Mouse (Mus musculus): ENCODE measurements around the gene Gimap4. TPM values are rescaled to one million over a fixed set of nuclear protein-coding genes. Genes with fewer than 3 reads are reported as not detected.

Gimap4 gene
- total and polyA plus RNA-seq, 3 experiments = not detected

GRCm38 (mm10) chr6:48738961-48739779 lies 54.8 kb downstream of the Gimap4 start, which contains the start of gene Gimap1:
Gimap1 (plus strand) TSS chr6:48739054.
- Histone ChIP-seq H3K9me3 (replicated peaks) (no peaks in the 10 kb centered on the region), H3K4me1 (ENCODE audit: insufficient read depth, low read depth, low read length) (no peaks in the 10 kb centered on the region), H3K4me3 (ENCODE audit: low read depth, low read length) (no peak within 1 kb of the TSS), H3K36me3 (replicated peaks) (no peaks in the 10 kb centered on the region), H3K27me3 (ENCODE audit: insufficient read depth, low read length) (peaks cover 11% of the 10 kb centered on the region; the same call in 1 of the 2 replicates)
- DNase-seq (ENCODE audit: low spot score) = no peak
- ATAC-seq (ENCODE audit: extremely low read depth, insufficient number of reproducible peaks, low FRiP score, poor library complexity, severe bottlenecking) = no peak
- no peak for TF ChIP-seq GATA1 (IDR thresholded peaks at IDR 0.05; ENCODE audit: borderline replicate concordance, low read length)
- no peak for TF ChIP-seq TAL1 (conservative IDR thresholded peaks at IDR 0.05; ENCODE audit: low read depth, low read length)
- no peak for TF ChIP-seq GATA2 (IDR thresholded peaks at IDR 0.05; ENCODE audit: borderline replicate concordance, low read depth, low read length)
- no peak for TF ChIP-seq CTCF (IDR thresholded peaks at IDR 0.05; ENCODE audit: low read depth, low read length)
- TF ChIP-seq POLR2AphosphoS5 (IDR thresholded peaks at IDR 0.05; ENCODE audit: insufficient replicate concordance, low read depth, low read length) = no peak

DNA sequence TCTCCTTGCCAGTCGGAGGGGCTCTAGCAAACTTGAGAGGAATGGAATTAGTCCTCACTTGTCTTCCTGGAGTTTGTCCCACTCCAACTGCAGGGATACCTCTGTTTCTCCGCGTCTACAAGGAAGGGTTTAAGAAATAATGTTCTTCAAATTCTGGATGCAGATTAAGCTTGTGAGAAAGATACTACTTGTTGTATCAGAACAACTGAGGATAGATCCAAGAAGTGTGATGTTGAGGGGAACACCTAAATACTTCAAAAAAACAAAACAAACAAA lies 55.4 kb downstream of the Gimap4 start:
- DNase-seq (ENCODE audit: low spot score) (no peak), ATAC-seq (ENCODE audit: extremely low read depth, insufficient number of reproducible peaks, low FRiP score, poor library complexity, severe bottlenecking) (no peak)
- H3K4me3 ChIP-seq (ENCODE audit: low read depth, low read length) = no peak overlapping the region
- H3K36me3 ChIP-seq (replicated peaks) = no peaks in the 10 kb centered on the region
- H3K9me3 ChIP-seq (replicated peaks) = no peaks in the 10 kb centered on the region
- no peaks in the 10 kb centered on the region for H3K4me1 ChIP-seq (ENCODE audit: insufficient read depth, low read depth, low read length)
- TF ChIP-seq TAL1 (conservative IDR thresholded peaks at IDR 0.05; ENCODE audit: low read depth, low read length) (no peak), GATA2 (IDR thresholded peaks at IDR 0.05; ENCODE audit: borderline replicate concordance, low read depth, low read length) (no peak), GATA1 (IDR thresholded peaks at IDR 0.05; ENCODE audit: borderline replicate concordance, low read length) (no peak), POLR2AphosphoS5 (IDR thresholded peaks at IDR 0.05; ENCODE audit: insufficient replicate concordance, low read depth, low read length) (no peak), CTCF (IDR thresholded peaks at IDR 0.05; ENCODE audit: low read depth, low read length) (no peak)
- H3K27me3 ChIP-seq (ENCODE audit: insufficient read depth, low read length) = peaks cover 11% of the 10 kb centered on the region; the same call in 1 of the 2 replicates

DNA sequence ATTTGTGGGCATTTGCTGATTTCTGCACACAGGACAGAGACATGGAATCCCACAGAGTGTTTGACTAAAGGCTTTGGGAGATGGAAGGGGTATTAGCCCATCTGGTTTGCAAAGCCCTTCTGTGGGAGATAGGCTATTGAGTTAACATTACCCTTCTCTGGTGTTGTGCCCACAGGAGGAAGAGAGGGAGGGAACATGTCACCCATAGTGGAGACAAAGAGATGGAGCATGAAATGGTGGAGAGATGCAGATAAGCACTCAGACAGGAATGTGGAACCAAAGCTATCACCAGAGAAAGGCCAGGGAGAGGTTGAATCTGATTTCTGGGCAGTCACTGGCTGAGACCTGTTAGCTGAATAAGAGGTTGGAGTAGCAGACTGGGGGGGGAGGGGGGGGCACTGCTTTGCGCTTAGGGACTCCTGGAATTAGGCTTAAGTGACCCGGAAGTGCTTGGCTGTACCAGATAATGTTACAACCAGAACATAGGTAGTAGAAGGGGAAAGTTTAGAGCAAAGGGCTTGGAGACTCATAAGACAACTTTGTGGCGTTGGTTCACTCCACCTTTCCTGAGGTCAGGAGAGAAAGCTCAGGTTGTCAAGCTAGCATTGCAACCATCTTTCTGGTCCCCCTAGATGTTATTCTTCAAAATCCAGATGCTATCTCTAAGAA lies 56.3 kb downstream of the Gimap4 start:
- TF ChIP-seq TAL1 (conservative IDR thresholded peaks at IDR 0.05; ENCODE audit: low read depth, low read length) (no peak), GATA1 (IDR thresholded peaks at IDR 0.05; ENCODE audit: borderline replicate concordance, low read length) (no peak), POLR2AphosphoS5 (IDR thresholded peaks at IDR 0.05; ENCODE audit: insufficient replicate concordance, low read depth, low read length) (no peak), CTCF (IDR thresholded peaks at IDR 0.05; ENCODE audit: low read depth, low read length) (no peak), GATA2 (IDR thresholded peaks at IDR 0.05; ENCODE audit: borderline replicate concordance, low read depth, low read length) (no peak)
- Histone ChIP-seq H3K36me3 (replicated peaks) (no peaks in the 10 kb centered on the region), H3K4me3 (ENCODE audit: low read depth, low read length) (no peak overlapping the region), H3K9me3 (replicated peaks) (no peaks in the 10 kb centered on the region), H3K4me1 (ENCODE audit: insufficient read depth, low read depth, low read length) (no peaks in the 10 kb centered on the region), H3K27me3 (ENCODE audit: insufficient read depth, low read length) (peaks cover 11% of the 10 kb centered on the region; the same call in 1 of the 2 replicates)
- ATAC-seq (ENCODE audit: extremely low read depth, insufficient number of reproducible peaks, low FRiP score, poor library complexity, severe bottlenecking) (no peak), DNase-seq (ENCODE audit: low spot score) (no peak)

- H3K36me3 ChIP-seq (replicated peaks) = no peaks in the 10 kb centered on the region
- peaks cover 14% of the 10 kb centered on the region; the same call in 1 of the 2 replicates for H3K27me3 ChIP-seq (ENCODE audit: insufficient read depth, low read length)
- H3K9me3 ChIP-seq (replicated peaks) = no peaks in the 10 kb centered on the region
- TF ChIP-seq GATA1 (IDR thresholded peaks at IDR 0.05; ENCODE audit: borderline replicate concordance, low read length) (no peak), TAL1 (conservative IDR thresholded peaks at IDR 0.05; ENCODE audit: low read depth, low read length) (no peak), GATA2 (IDR thresholded peaks at IDR 0.05; ENCODE audit: borderline replicate concordance, low read depth, low read length) (no peak), POLR2AphosphoS5 (IDR thresholded peaks at IDR 0.05; ENCODE audit: insufficient replicate concordance, low read depth, low read length) (no peak), CTCF (IDR thresholded peaks at IDR 0.05; ENCODE audit: low read depth, low read length) (no peak)
- no peak overlapping the region for H3K4me3 ChIP-seq (ENCODE audit: low read depth, low read length)
- ATAC-seq (ENCODE audit: extremely low read depth, insufficient number of reproducible peaks, low FRiP score, poor library complexity, severe bottlenecking) (no peak), DNase-seq (ENCODE audit: low spot score) (no peak)
- H3K4me1 ChIP-seq (ENCODE audit: insufficient read depth, low read depth, low read length) = no peaks in the 10 kb centered on the region
These were observed 56.9 kb downstream of the Gimap4 start for GRCm38 (mm10) chr6:48741273-48741672.

Other genes starting within 250 kb of the Gimap4 start
Only the 20 nearest of the 22 such genes appear.
- gene Sspo, start 236.3 kb upstream of the Gimap4 start, total RNA-seq (2014; fragmentation: Nextera tagmentation) = not detected in 2 replicates
- under 0.01 TPM in 1 of 2 replicates, not detected in the other for gene Sspo, start 236.3 kb upstream of the Gimap4 start, total RNA-seq (2017)
- not detected in 2 replicates for gene Sspo, start 236.3 kb upstream of the Gimap4 start, polyA plus RNA-seq (2012)
- not detected in 2 replicates for gene Atp6v0e2, start 146.9 kb upstream of the Gimap4 start, total RNA-seq (2014; fragmentation: Nextera tagmentation)
- gene Atp6v0e2, start 146.9 kb upstream of the Gimap4 start, total RNA-seq (2017) = 0.06 and 0.55 TPM in 2 replicates
- gene Atp6v0e2, start 146.9 kb upstream of the Gimap4 start, polyA plus RNA-seq (2012) = not detected in 2 replicates
- not detected in 2 replicates for gene Lrrc61, start 129.8 kb upstream of the Gimap4 start, total RNA-seq (2014; fragmentation: Nextera tagmentation)
- 0.05 and 0.06 TPM in 2 replicates for gene Lrrc61, start 129.8 kb upstream of the Gimap4 start, total RNA-seq (2017)
- not detected in 2 replicates for gene Lrrc61, start 129.8 kb upstream of the Gimap4 start, polyA plus RNA-seq (2012)
- gene Rarres2, start 111.8 kb upstream of the Gimap4 start, total RNA-seq (2014; fragmentation: Nextera tagmentation) = not detected in 2 replicates
- 0.06 and 0.11 TPM in 2 replicates for gene Rarres2, start 111.8 kb upstream of the Gimap4 start, total RNA-seq (2017)
- not detected in 2 replicates for gene Rarres2, start 111.8 kb upstream of the Gimap4 start, polyA plus RNA-seq (2012)
- not detected in 2 replicates for gene Gm45021, start 94.9 kb upstream of the Gimap4 start, total RNA-seq (2014; fragmentation: Nextera tagmentation)
- not detected in 2 replicates for gene Gm45021, start 94.9 kb upstream of the Gimap4 start, total RNA-seq (2017)
- gene Gm45021, start 94.9 kb upstream of the Gimap4 start, polyA plus RNA-seq (2012) = not detected in 2 replicates
- gene Repin1, start 90.7 kb upstream of the Gimap4 start, total RNA-seq (2014; fragmentation: Nextera tagmentation) = not detected in 2 replicates
- 0.27 TPM in 1 of 2 replicates, not detected in the other for gene Repin1, start 90.7 kb upstream of the Gimap4 start, total RNA-seq (2017)
- gene Repin1, start 90.7 kb upstream of the Gimap4 start, polyA plus RNA-seq (2012) = not detected in 2 replicates
- not detected in 2 replicates for gene Gm44965, start 90.6 kb upstream of the Gimap4 start, total RNA-seq (2014; fragmentation: Nextera tagmentation)
- not detected in 2 replicates for gene Gm44965, start 90.6 kb upstream of the Gimap4 start, total RNA-seq (2017)
- not detected in 2 replicates for gene Gm44965, start 90.6 kb upstream of the Gimap4 start, polyA plus RNA-seq (2012)
- not detected in 2 replicates for gene Zfp775, start 82.5 kb upstream of the Gimap4 start, total RNA-seq (2014; fragmentation: Nextera tagmentation)
- gene Zfp775, start 82.5 kb upstream of the Gimap4 start, total RNA-seq (2017) = 0.06 and 0.11 TPM in 2 replicates
- gene Zfp775, start 82.5 kb upstream of the Gimap4 start, polyA plus RNA-seq (2012) = not detected in 2 replicates
- gene AI854703, start 57.8 kb upstream of the Gimap4 start, total RNA-seq (2014; fragmentation: Nextera tagmentation) = not detected in 2 replicates
- 0.11 TPM in 1 of 2 replicates, not detected in the other for gene AI854703, start 57.8 kb upstream of the Gimap4 start, total RNA-seq (2017)
- not detected in 2 replicates for gene AI854703, start 57.8 kb upstream of the Gimap4 start, polyA plus RNA-seq (2012)
- not detected in 2 replicates for gene Gimap8, start 37.3 kb upstream of the Gimap4 start, total RNA-seq (2014; fragmentation: Nextera tagmentation)
- gene Gimap8, start 37.3 kb upstream of the Gimap4 start, total RNA-seq (2017) = 0.05 TPM in 1 of 2 replicates, not detected in the other
- not detected in 2 replicates for gene Gimap8, start 37.3 kb upstream of the Gimap4 start, polyA plus RNA-seq (2012)
- 9.0 and 9.9 TPM in 2 replicates for gene Gimap9, start 8.4 kb upstream of the Gimap4 start, total RNA-seq (2014; fragmentation: Nextera tagmentation)
- gene Gimap9, start 8.4 kb upstream of the Gimap4 start, total RNA-seq (2017) = 23.6 and 25.8 TPM in 2 replicates
- gene Gimap9, start 8.4 kb upstream of the Gimap4 start, polyA plus RNA-seq (2012) = 0.30 and 0.53 TPM in 2 replicates
- gene Gimap6, start 23.7 kb downstream of the Gimap4 start, total RNA-seq (2014; fragmentation: Nextera tagmentation) = 0.44 TPM in 1 of 2 replicates, not detected in the other
- gene Gimap6, start 23.7 kb downstream of the Gimap4 start, total RNA-seq (2017) = 0.87 and 0.99 TPM in 2 replicates
- 0.03 and 0.11 TPM in 2 replicates for gene Gimap6, start 23.7 kb downstream of the Gimap4 start, polyA plus RNA-seq (2012)
- not detected in 2 replicates for gene Gm28053, start 34.1 kb downstream of the Gimap4 start, total RNA-seq (2014; fragmentation: Nextera tagmentation)
- not detected in 2 replicates for gene Gm28053, start 34.1 kb downstream of the Gimap4 start, total RNA-seq (2017)
- gene Gm28053, start 34.1 kb downstream of the Gimap4 start, polyA plus RNA-seq (2012) = not detected in 2 replicates
- not detected in 2 replicates for gene Gimap7, start 34.1 kb downstream of the Gimap4 start, total RNA-seq (2014; fragmentation: Nextera tagmentation)
- gene Gimap7, start 34.1 kb downstream of the Gimap4 start, total RNA-seq (2017) = 0.22 TPM in 1 of 2 replicates, not detected in the other
- not detected in 2 replicates for gene Gimap7, start 34.1 kb downstream of the Gimap4 start, polyA plus RNA-seq (2012)
- not detected in 2 replicates for gene Gimap1, start 54.5 kb downstream of the Gimap4 start, total RNA-seq (2014; fragmentation: Nextera tagmentation)
- 0.06 TPM in 1 of 2 replicates, not detected in the other for gene Gimap1, start 54.5 kb downstream of the Gimap4 start, total RNA-seq (2017)
- not detected in 2 replicates for gene Gimap1, start 54.5 kb downstream of the Gimap4 start, polyA plus RNA-seq (2012)
- not detected in 2 replicates for gene Gimap5, start 61.6 kb downstream of the Gimap4 start, total RNA-seq (2014; fragmentation: Nextera tagmentation)
- gene Gimap5, start 61.6 kb downstream of the Gimap4 start, total RNA-seq (2017) = 0.05 and 0.12 TPM in 2 replicates
- gene Gimap5, start 61.6 kb downstream of the Gimap4 start, polyA plus RNA-seq (2012) = not detected in 2 replicates
- not detected in 2 replicates for gene Gimap3, start 86.3 kb downstream of the Gimap4 start, total RNA-seq (2014; fragmentation: Nextera tagmentation)
- gene Gimap3, start 86.3 kb downstream of the Gimap4 start, total RNA-seq (2017) = 0.11 TPM in 1 of 2 replicates, not detected in the other
- gene Gimap3, start 86.3 kb downstream of the Gimap4 start, polyA plus RNA-seq (2012) = not detected in 2 replicates
- gene Tmem176a, start 156.4 kb downstream of the Gimap4 start, total RNA-seq (2014; fragmentation: Nextera tagmentation) = not detected in 2 replicates
- gene Tmem176a, start 156.4 kb downstream of the Gimap4 start, total RNA-seq (2017) = 0.17 TPM in 1 of 2 replicates, not detected in the other
- not detected in 2 replicates for gene Tmem176a, start 156.4 kb downstream of the Gimap4 start, polyA plus RNA-seq (2012)
- gene Tmem176b, start 156.9 kb downstream of the Gimap4 start, total RNA-seq (2014; fragmentation: Nextera tagmentation) = not detected in 2 replicates
- not detected in 2 replicates for gene Tmem176b, start 156.9 kb downstream of the Gimap4 start, total RNA-seq (2017)
- not detected in 2 replicates for gene Tmem176b, start 156.9 kb downstream of the Gimap4 start, polyA plus RNA-seq (2012)
- gene Aoc1, start 188.3 kb downstream of the Gimap4 start, total RNA-seq (2014; fragmentation: Nextera tagmentation) = not detected in 2 replicates
- 0.11 and 0.12 TPM in 2 replicates for gene Aoc1, start 188.3 kb downstream of the Gimap4 start, total RNA-seq (2017)
- not detected in 2 replicates for gene Aoc1, start 188.3 kb downstream of the Gimap4 start, polyA plus RNA-seq (2012)